Mouse (Mus musculus) adrenal gland, postnatal 4 days (tissue): ENCODE data around the gene Ttyh2. TPM values are rescaled to one million over a fixed set of nuclear protein-coding genes. Genes with fewer than 3 reads are reported as not detected.
A peak's percentile ranks its signal among the peaks of the same experiment; 100 is the strongest.

ENCODE experiments used
- DNase-seq, 2 experiments: peaks; one replicate each; pipeline ENCODE4 v3.0.0; 2021 to 2022; ENCODE audit warnings: low spot score in 2 of 2, mixed read lengths in 2 of 2
- long read RNA-seq, 2 experiments: library from polyadenylated mRNA; stranded (forward); transcript quantifications; one replicate each; pipeline ENCODE4 v2.0.0; 2021
- total RNA-seq, 2 experiments: library from RNA; stranded (reverse); gene quantifications; 2 replicates each; pipeline ENCODE4 v1.2.3; 2021

The Ttyh2 gene
- 100 to 1,000 TPM; 108 to 113 TPM for total RNA-seq
- long read RNA-seq, experiment 1, transcript Ttyh2-201 (14 exons, 3,486 nt): major isoform, 5 of 58 reads
- long read RNA-seq, experiment 1, partial matches to known transcripts: 51 of 58 reads
- long read RNA-seq, experiment 1, other reads (novel, unspliced or antisense): 2 of 58 reads
- long read RNA-seq, experiment 2, transcript Ttyh2-201 (14 exons, 3,486 nt): major isoform, 12 of 172 reads
- long read RNA-seq, experiment 2, partial matches to known transcripts: 156 of 172 reads
- long read RNA-seq, experiment 2, other reads (novel, unspliced or antisense): 4 of 172 reads

- DNase-seq: peak; percentile 78 to 84
Measured at GRCm38 (mm10) chr11:114675341-114675825, at the start of gene Ttyh2. Gene Ttyh2 (plus strand): TSS chr11:114675431.

- DNase-seq: no peak
Measured at GRCm38 (mm10) chr11:114626071-114626690, 49.0 kb upstream of the Ttyh2 start.

- no peak for DNase-seq
Measured at GRCm38 (mm10) chr11:114627036-114627435, 48.2 kb upstream of the Ttyh2 start.

GRCm38 (mm10) chr11:114628032-114628431 is 47.2 kb upstream of the Ttyh2 start:
- no peak for DNase-seq

- no peak for DNase-seq
Measured at GRCm38 (mm10) chr11:114630044-114630443, 45.2 kb upstream of the Ttyh2 start.

- DNase-seq: no peak
Measured at GRCm38 (mm10) chr11:114632266-114632665, 43.0 kb upstream of the Ttyh2 start.

GRCm38 (mm10) chr11:114636292-114636691 is 38.9 kb upstream of the Ttyh2 start:
- peak; percentile 52 to 64 for DNase-seq

GRCm38 (mm10) chr11:114636727-114637505 is 38.3 kb upstream of the Ttyh2 start:
- DNase-seq: no peak

- DNase-seq: no peak
Measured at GRCm38 (mm10) chr11:114638647-114639290, 36.5 kb upstream of the Ttyh2 start.

GRCm38 (mm10) chr11:114639681-114640103 is 35.5 kb upstream of the Ttyh2 start:
- DNase-seq: no peak

GRCm38 (mm10) chr11:114640658-114641057 is 34.6 kb upstream of the Ttyh2 start:
- DNase-seq: no peak

GRCm38 (mm10) chr11:114641136-114641535 is 34.1 kb upstream of the Ttyh2 start:
- DNase-seq: no peak

- DNase-seq: no peak
Measured at GRCm38 (mm10) chr11:114642184-114642583, 33.0 kb upstream of the Ttyh2 start.

GRCm38 (mm10) chr11:114642926-114643325 is 32.3 kb upstream of the Ttyh2 start:
- DNase-seq: no peak

- no peak for DNase-seq
Measured at GRCm38 (mm10) chr11:114644122-114644521, 31.1 kb upstream of the Ttyh2 start.

GRCm38 (mm10) chr11:114649510-114649909 is 25.7 kb upstream of the Ttyh2 start:
- DNase-seq: no peak

- DNase-seq: no peak
Measured at GRCm38 (mm10) chr11:114652531-114652930, 22.7 kb upstream of the Ttyh2 start.

GRCm38 (mm10) chr11:114653664-114654063 is 21.6 kb upstream of the Ttyh2 start:
- DNase-seq: no peak

GRCm38 (mm10) chr11:114654552-114654951 is 20.7 kb upstream of the Ttyh2 start:
- no peak for DNase-seq

GRCm38 (mm10) chr11:114655350-114656008 is 19.8 kb upstream of the Ttyh2 start:
- DNase-seq: no peak
